Mouse (Mus musculus): ENCODE results near the gene Prune2.

DNA sequence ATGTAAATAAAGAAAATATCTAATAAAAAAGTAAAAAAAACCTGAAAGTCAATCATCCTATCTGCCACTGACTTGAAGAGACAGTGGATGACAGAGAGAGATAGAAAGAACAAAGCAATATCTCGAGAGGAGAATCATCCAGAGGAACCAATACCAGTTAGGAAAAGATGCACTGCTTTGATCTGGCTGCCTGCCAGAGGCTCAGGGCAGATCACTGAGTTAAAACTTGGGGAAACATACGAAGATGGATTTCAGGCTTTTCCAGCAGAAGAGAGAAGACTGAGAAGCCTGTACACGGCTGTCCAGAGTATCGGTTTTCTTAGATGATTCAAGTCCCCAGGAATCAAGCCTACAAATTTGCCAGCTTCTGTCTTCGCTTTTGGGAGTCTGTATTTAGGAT, 287.0 kb downstream of the Prune2 start:
- TF ChIP-seq CTCF (IDR thresholded peaks at IDR 0.05 in 2 of 3, conservative IDR thresholded peaks at IDR 0.05 in 1 of 3; ENCODE audit: control insufficient read depth in 1 of 3, insufficient read depth in 1 of 3, low read depth in 2 of 3, low read length in 3 of 3, poor library complexity in 1 of 3, severe bottlenecking in 1 of 3) (no peak), MYC (IDR thresholded peaks at IDR 0.05; ENCODE audit: low read depth, low read length) (no peak), ZC3H11A (IDR thresholded peaks at IDR 0.05; ENCODE audit: low read depth, low read length) (no peak), USF1 (IDR thresholded peaks at IDR 0.05; ENCODE audit: low read depth, low read length) (no peak), MAX (IDR thresholded peaks at IDR 0.05; ENCODE audit: low read length) (no peak), POLR2A (IDR thresholded peaks at IDR 0.05; ENCODE audit: control insufficient read depth in 1 of 2, insufficient read depth in 1 of 2, low read depth in 1 of 2, low read length in 2 of 2, poor library complexity in 1 of 2) (no peak), CHD2 (IDR thresholded peaks at IDR 0.05; ENCODE audit: low read length) (no peak), TCF12 (IDR thresholded peaks at IDR 0.05; ENCODE audit: low read depth, low read length) (no peak), HCFC1 (IDR thresholded peaks at IDR 0.05; ENCODE audit: low read depth, low read length) (no peak), USF2 (IDR thresholded peaks at IDR 0.05; ENCODE audit: borderline replicate concordance in 1 of 2, insufficient read depth in 1 of 2, low read depth in 1 of 2, low read length in 2 of 2) (no peak), EP300 (IDR thresholded peaks at IDR 0.05; ENCODE audit: low read depth in 1 of 2, low read length in 2 of 2) (no peak), TBP (IDR thresholded peaks at IDR 0.05; ENCODE audit: low read depth, low read length) (no peak), ETS1 (IDR thresholded peaks at IDR 0.05; ENCODE audit: low read depth, low read length) (no peak)

Measured in MEL (cell line).